Mouse (Mus musculus) limb, embryonic 12.5 days (tissue): Measurements from ENCODE around the gene Olfr361. TPM values are rescaled to one million over a fixed set of nuclear protein-coding genes. Genes with fewer than 3 reads are reported as not detected.
"Not testable (repeated sequence)": the region's sequence is repeated elsewhere in the genome, so short reads cannot be mapped to it uniquely, and the experiment has no call there.

Experiments
- ATAC-seq: fragments of 200-750 bp; cut with Nextera tagmentation; 2 replicates; pipeline ENCODE4 v1.8.0; 2017; ENCODE audit warnings: low read depth, moderate TSS enrichment; ENCODE audit not compliant: insufficient number of reproducible peaks, insufficient read depth, low FRiP score, low TSS enrichment
- H3K27ac ChIP-seq: fragments of 300-500 bp; sonication (generic); 2 replicates; pipeline ENCODE4 v1.5.1; 2016; ENCODE audit warnings: mild to moderate bottlenecking, moderate library complexity
- H3K27me3 ChIP-seq: fragments of 300-500 bp; sonication (generic); 2 replicates; pipeline ENCODE4 v1.6.1; 2016; ENCODE audit warnings: mild to moderate bottlenecking, moderate library complexity
- H3K36me3 ChIP-seq: fragments of 300-500 bp; sonication (generic); 2 replicates; pipeline ENCODE4 v1.6.1; 2016; ENCODE audit warnings: mild to moderate bottlenecking, moderate library complexity
- H3K4me1 ChIP-seq: fragments of 300-500 bp; sonication (generic); replicated peaks from 2 replicates; pipeline ENCODE4 v1.6.1; 2016
- H3K4me2 ChIP-seq: fragments of 300-500 bp; sonication (generic); 2 replicates; pipeline ENCODE4 v1.6.1; 2016; ENCODE audit warnings: mild to moderate bottlenecking, moderate library complexity
- H3K4me3 ChIP-seq: fragments of 300-500 bp; sonication (generic); replicated peaks from 2 replicates; pipeline ENCODE4 v1.5.1; 2016; ENCODE audit warnings: mild to moderate bottlenecking
- H3K9ac ChIP-seq: fragments of 300-500 bp; sonication (generic); replicated peaks from 2 replicates; pipeline ENCODE4 v1.6.1; 2016; ENCODE audit warnings: mild to moderate bottlenecking, moderate library complexity
- H3K9me3 ChIP-seq: fragments of 300-500 bp; sonication (generic); 2 replicates; pipeline ENCODE4 v1.6.1; 2016; ENCODE audit warnings: mild to moderate bottlenecking, moderate library complexity
- WGBS: fragments of 180-500 bp; shearing (Covaris S2); methylation state at CpG from one replicate; pipeline ENCODE4 v1.1.7; 2016; 5-methylcytosine and 5-hydroxymethylcytosine counted together
- polyA plus RNA-seq: library from polyadenylated mRNA; unstranded; fragments of >200 nt; fragmentation: Nextera tagmentation; extraction: Ambion mirVana; gene quantifications from 2 replicates; pipeline ENCODE4 v1.2.1, GENCODE M21; 2016

The Olfr361 gene
- not detected in 2 replicates for polyA plus RNA-seq

- not testable (repeated sequence) for H3K4me2 ChIP-seq, H3K27me3 ChIP-seq, H3K4me1 ChIP-seq, H3K4me3 ChIP-seq, ATAC-seq, H3K9ac ChIP-seq, H3K27ac ChIP-seq, H3K36me3 ChIP-seq
- 72% methylated on average over 1 of the region's 1 CpGs for WGBS
- H3K9me3 ChIP-seq: 0 out of 2 replicates have a peak, but pooled peaks cover 11% of the 10 kb centered on the region
Measured at GRCm38 (mm10) chr2:37089190-37089589, at the start of gene Olfr361. TSS of gene Olfr361 (minus strand) at chr2:37089290.

DNA sequence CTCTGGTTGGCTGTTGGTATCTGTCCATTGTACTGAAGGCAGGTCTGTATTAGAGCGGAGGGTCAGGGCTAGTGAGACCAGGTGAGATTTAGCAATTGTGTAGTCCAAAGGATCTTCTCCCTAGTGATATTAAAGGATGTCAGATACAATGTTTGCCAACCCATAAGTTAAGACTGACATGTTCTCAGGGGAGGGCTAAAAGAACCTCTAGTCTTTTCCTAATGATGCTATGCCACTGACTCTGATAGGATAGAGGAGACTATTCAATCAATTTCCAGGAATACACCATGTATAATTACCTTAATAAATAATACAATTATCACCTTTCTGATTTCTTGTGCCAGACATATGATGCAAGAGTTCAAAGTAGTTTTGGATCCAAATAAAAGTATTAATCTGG, 28.7 kb upstream of the Olfr361 start, which contains the start of gene Olfr362:
Gene Olfr362 (minus strand): TSS at position 101 of the 400 bp plus-strand sequence.
- Histone ChIP-seq H3K27me3 (no peaks in the 10 kb centered on the region), H3K4me1 (no peaks in the 10 kb centered on the region), H3K9ac (no peak within 1 kb of the TSS), H3K36me3 (no peaks in the 10 kb centered on the region), H3K27ac (no peak within 1 kb of the TSS), H3K9me3 (0 out of 2 replicates have a peak, but pooled peaks cover 7% of the 10 kb centered on the region), H3K4me2 (no peak within 1 kb of the TSS), H3K4me3 (no peak within 1 kb of the TSS)
- no peak for ATAC-seq
- WGBS: 76% methylated on average over 1 of the region's 1 CpGs

DNA sequence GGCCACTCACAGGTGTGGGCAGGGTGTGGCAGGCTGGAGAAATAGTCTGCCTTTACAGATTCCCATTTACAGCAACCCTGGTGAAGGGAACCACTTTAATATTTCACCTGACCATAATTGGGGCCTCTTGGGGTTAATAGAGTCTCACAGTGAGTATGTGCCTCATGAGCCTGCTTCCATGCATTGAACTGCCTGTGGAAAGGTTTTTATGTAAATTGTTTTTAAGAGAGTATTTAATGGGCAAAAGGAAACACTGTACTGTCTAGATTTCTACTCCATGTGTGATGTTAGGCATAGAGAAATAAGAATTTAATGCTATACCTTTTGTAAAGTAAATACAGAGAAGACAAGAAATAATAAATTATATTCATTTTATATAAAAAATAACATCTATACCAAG, 23.6 kb downstream of the Olfr361 start, which contains the start of gene Olfr360:
Gene Olfr360 (plus strand): TSS at position 301 of the 400 bp plus-strand sequence.
- Histone ChIP-seq H3K4me3 (no peak within 1 kb of the TSS), H3K27ac (no peak within 1 kb of the TSS), H3K36me3 (no peaks in the 10 kb centered on the region), H3K4me1 (no peaks in the 10 kb centered on the region), H3K4me2 (no peak within 1 kb of the TSS), H3K9me3 (peaks cover 23% of the 10 kb centered on the region; the same call in 1 of the 2 replicates), H3K27me3 (no peaks in the 10 kb centered on the region), H3K9ac (no peak within 1 kb of the TSS)
- ATAC-seq: no peak

Other genes starting within 250 kb of the Olfr361 start
- gene Olfr350, start 243.0 kb downstream of the Olfr361 start, polyA plus RNA-seq: not detected in 2 replicates
- not detected in 2 replicates for gene Olfr351, start 226.6 kb downstream of the Olfr361 start, polyA plus RNA-seq
- not detected in 2 replicates for gene Olfr352, start 220.8 kb downstream of the Olfr361 start, polyA plus RNA-seq
- gene Olfr353, start 196.4 kb downstream of the Olfr361 start, polyA plus RNA-seq: not detected in 2 replicates
- gene Olfr354, start 183.6 kb downstream of the Olfr361 start, polyA plus RNA-seq: not detected in 2 replicates
- gene Olfr355, start 160.4 kb downstream of the Olfr361 start, polyA plus RNA-seq: not detected in 2 replicates
- not detected in 2 replicates for gene Olfr356, start 152.2 kb downstream of the Olfr361 start, polyA plus RNA-seq
- gene Olfr357, start 95.5 kb downstream of the Olfr361 start, polyA plus RNA-seq: not detected in 2 replicates
- not detected in 2 replicates for gene Olfr358, start 80.0 kb downstream of the Olfr361 start, polyA plus RNA-seq
- not detected in 2 replicates for gene Olfr360, start 23.5 kb downstream of the Olfr361 start, polyA plus RNA-seq
- gene Olfr362, start 28.6 kb upstream of the Olfr361 start, polyA plus RNA-seq: not detected in 2 replicates
- not detected in 2 replicates for gene Olfr364-ps1, start 50.0 kb upstream of the Olfr361 start, polyA plus RNA-seq
- gene Olfr365, start 98.9 kb upstream of the Olfr361 start, polyA plus RNA-seq: not detected in 2 replicates
- not detected in 2 replicates for gene Olfr366, start 122.3 kb upstream of the Olfr361 start, polyA plus RNA-seq
- not detected in 2 replicates for gene Olfr368, start 237.2 kb upstream of the Olfr361 start, polyA plus RNA-seq